ENCODE assay signal across 21 mouse cellular contexts in genomic region chr4:62628547-62628946, GRCm38 (mm10).
DNase-seq lines count a peak whose midpoint lies in the region; ATAC-seq and TF ChIP-seq lines count a peak whose summit lies in the region.
"Had no signal": no experiment of that assay in that cellular context is flagged by ENCODE, and none has a peak within 500 bp of the region (broad histone marks: within the 10 kb centered on the region; RNA-seq: fewer than 3 reads in every experiment).

No protein-coding gene starts in this region.

- H3K9me3 ChIP-seq in midbrain, embryonic 11.5 days (ENCODE audit: control insufficient read depth, low read length), result no peaks in the 10 kb centered on the region
- H3K9me3 ChIP-seq in midbrain, embryonic 13.5 days, result no peaks in the 10 kb centered on the region
- no peaks in the 10 kb centered on the region for H3K9me3 ChIP-seq in limb, embryonic 10.5 days (replicated peaks)
- H3K9me3 ChIP-seq: embryonic facial prominence, embryonic 15.5 days; forebrain, embryonic 15.5 days; intestine, embryonic 15.5 days; midbrain, embryonic 10.5 days had no signal

- no peaks in the 10 kb centered on the region for H3K79me2 ChIP-seq in heart, adult 2 months (replicated peaks; ENCODE audit: control insufficient read depth, insufficient read depth, low read length)

- no peak for TF ChIP-seq EP300 in heart, adult 2 months (IDR thresholded peaks at IDR 0.05; ENCODE audit: insufficient read depth, low read depth, low read length)

- 81% methylated on average over 7 of the region's 7 CpGs for WGBS in heart, adult 2 months
- 84% methylated on average over 7 of the region's 7 CpGs for WGBS in midbrain, embryonic 11.5 days
- WGBS in midbrain, embryonic 13.5 days, result 85% methylated on average over 7 of the region's 7 CpGs
- WGBS in limb, embryonic 10.5 days, result 72% methylated on average over 7 of the region's 7 CpGs

- ATAC-seq in midbrain, embryonic 11.5 days (ENCODE audit: low FRiP score), result no peak
- ATAC-seq in midbrain, embryonic 13.5 days, result no peak
- ATAC-seq: activated CD4-positive, CD25-positive, alpha-beta regulatory T cell, adult 4 months; forebrain, embryonic 15.5 days; intestine, embryonic 15.5 days; lung, postnatal 0 days had no signal

- H3K27ac ChIP-seq in heart, adult 2 months, result peak overlapping the region; percentile 62
- H3K27ac ChIP-seq in midbrain, embryonic 11.5 days (ENCODE audit: low read depth, low read length), result no peak overlapping the region
- H3K27ac ChIP-seq in midbrain, embryonic 13.5 days, result no peak overlapping the region
- peak overlapping the region; percentile 2; the same call in 1 of the 2 replicates for H3K27ac ChIP-seq in limb, embryonic 10.5 days
- H3K27ac ChIP-seq: embryonic facial prominence, embryonic 15.5 days; forebrain, embryonic 15.5 days; hindbrain, embryonic 14.5 days had no signal

- TF ChIP-seq CTCF in heart, adult 2 months (IDR thresholded peaks at IDR 0.05), result no peak

- H3K36me3 ChIP-seq in heart, adult 2 months (ENCODE audit: control insufficient read depth, insufficient read depth, low read length), result peaks cover 12% of the 10 kb centered on the region
- H3K36me3 ChIP-seq in midbrain, embryonic 11.5 days (ENCODE audit: control insufficient read depth, insufficient read depth, low read length), result no peaks in the 10 kb centered on the region
- H3K36me3 ChIP-seq in midbrain, embryonic 13.5 days, result 0 out of 2 replicates have a peak, but pooled peaks cover 5% of the 10 kb centered on the region
- no peaks in the 10 kb centered on the region for H3K36me3 ChIP-seq in limb, embryonic 10.5 days
- H3K36me3 ChIP-seq: embryonic facial prominence, embryonic 15.5 days; forebrain, embryonic 15.5 days; intestine, embryonic 15.5 days had no signal

- no peak overlapping the region for H3K4me2 ChIP-seq in midbrain, embryonic 11.5 days
- no peak overlapping the region for H3K4me2 ChIP-seq in midbrain, embryonic 13.5 days (replicated peaks)
- H3K4me2 ChIP-seq: embryonic facial prominence, embryonic 15.5 days; forebrain, embryonic 15.5 days; hindbrain, embryonic 14.5 days; intestine, embryonic 15.5 days had no signal

- H3K27me3 ChIP-seq in heart, adult 2 months (ENCODE audit: control insufficient read depth, insufficient read depth, low read length), result no peaks in the 10 kb centered on the region
- H3K27me3 ChIP-seq in midbrain, embryonic 11.5 days (ENCODE audit: control insufficient read depth, insufficient read depth, low read length), result no peaks in the 10 kb centered on the region
- H3K27me3 ChIP-seq in midbrain, embryonic 13.5 days, result no peaks in the 10 kb centered on the region
- no peaks in the 10 kb centered on the region for H3K27me3 ChIP-seq in limb, embryonic 10.5 days (ENCODE audit: low read depth, poor library complexity, severe bottlenecking)
- H3K27me3 ChIP-seq: embryonic facial prominence, embryonic 15.5 days; forebrain, embryonic 15.5 days; intestine, embryonic 15.5 days had no signal

- H3K4me3 ChIP-seq in heart, adult 2 months, result no peak overlapping the region
- H3K4me3 ChIP-seq in midbrain, embryonic 11.5 days (ENCODE audit: low read depth, low read length), result no peak overlapping the region
- no peak overlapping the region for H3K4me3 ChIP-seq in midbrain, embryonic 13.5 days (replicated peaks)
- H3K4me3 ChIP-seq in limb, embryonic 10.5 days, result no peak overlapping the region
- H3K4me3 ChIP-seq: embryonic facial prominence, embryonic 15.5 days; forebrain, embryonic 15.5 days; intestine, embryonic 15.5 days; midbrain, embryonic 10.5 days had no signal

- TF ChIP-seq POLR2A in heart, adult 2 months (IDR thresholded peaks at IDR 0.05; ENCODE audit: insufficient read depth, low read depth, low read length), result no peak

- intact Hi-C loops in heart, adult 2 months (cut with DNase I), result no loop called here
- intact Hi-C loops in heart, postnatal 36 days (cut with DNase I), result no loop called here

- H3K4me1 ChIP-seq in heart, adult 2 months (ENCODE audit: control insufficient read depth, insufficient read depth, low read length), result peaks cover 33% of the 10 kb centered on the region
- H3K4me1 ChIP-seq in midbrain, embryonic 11.5 days (ENCODE audit: control insufficient read depth, insufficient read depth, low read length), result peaks cover 15% of the 10 kb centered on the region
- peaks cover 36% of the 10 kb centered on the region for H3K4me1 ChIP-seq in midbrain, embryonic 13.5 days (replicated peaks)
- peaks cover 76% of the 10 kb centered on the region for H3K4me1 ChIP-seq in limb, embryonic 10.5 days

- H3K9ac ChIP-seq in heart, adult 2 months (ENCODE audit: low read depth, low read length), result no peak overlapping the region
- H3K9ac ChIP-seq in midbrain, embryonic 11.5 days (ENCODE audit: low read length), result no peak overlapping the region
- H3K9ac ChIP-seq in midbrain, embryonic 13.5 days (replicated peaks), result no peak overlapping the region
- H3K9ac ChIP-seq: embryonic facial prominence, embryonic 15.5 days; forebrain, embryonic 15.5 days; hindbrain, embryonic 14.5 days; intestine, embryonic 15.5 days had no signal

- no peak for DNase-seq in heart, adult 2 months
- no peak for DNase-seq in heart, postnatal 36 days
- peak; percentile 64 for DNase-seq in midbrain, embryonic 11.5 days (ENCODE audit: low spot score, missing footprints)
- DNase-seq in adrenal gland, postnatal 36 days, result peak; percentile 69 to 70
- no peak for DNase-seq in limb, embryonic 10.5 days (ENCODE audit: low spot score)
- DNase-seq in Muller cell, postnatal 12 days (ENCODE audit: inconsistent ontology term), result no peak
- DNase-seq: cerebellum, adult 9-10 months; gastrocnemius, postnatal 36 days; heart, postnatal 10 days; kidney, adult 8-10 months; kidney, postnatal 14 days; left cerebral cortex, postnatal 4 days; liver had no signal

Comparison
In these comparisons a context has a peak if more than half of its experiments do, and no peak if none do; other contexts are left out.
1. DNase-seq: peak in midbrain, embryonic 11.5 days (single experiment) and adrenal gland, postnatal 36 days (2 of 2); none in heart, adult 2 months (0 of 2), heart, postnatal 36 days (0 of 2), limb, embryonic 10.5 days (single experiment) and Muller cell, postnatal 12 days (single experiment).
2. H3K27ac ChIP-seq: peak in heart, adult 2 months (single experiment) and limb, embryonic 10.5 days (single experiment); none in midbrain, embryonic 11.5 days (single experiment) and midbrain, embryonic 13.5 days (single experiment).